Mouse (Mus musculus) 416B (cell line): ENCODE measurements at regions not wholly inside any gene's neighbourhood (a gene's known extent, or its start where the extent isn't known, plus 50 kb on each side); places are given as distances from the start of the nearest gene placed in this dataset.
A peak's percentile ranks its signal among the peaks of the same experiment; 100 is the strongest.

ENCODE experiments used
- DNase-seq: peaks from one replicate; pipeline ENCODE4 v3.0.0; 2011; ENCODE audit warnings: low read depth

DNA sequence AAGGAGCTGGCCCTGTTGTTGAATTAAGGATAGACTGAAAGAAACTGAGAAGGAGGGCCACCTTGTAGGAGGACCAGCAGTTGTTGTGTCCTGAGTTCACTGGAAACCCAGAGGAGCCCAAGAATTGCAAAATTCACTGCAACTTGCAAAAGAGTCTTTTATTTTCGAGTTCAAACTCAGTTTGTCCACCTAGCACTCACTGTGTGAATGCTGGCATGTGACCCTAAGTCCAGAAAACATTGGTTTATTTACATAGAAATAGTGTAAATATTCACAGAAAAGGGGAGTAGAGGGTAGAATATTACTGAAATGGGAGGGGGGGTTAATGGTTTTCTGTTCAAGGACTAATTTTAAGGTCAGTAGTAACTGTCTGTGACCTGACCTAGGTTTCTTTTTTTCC lies 394.7 kb downstream of the 4933405O20Rik start:
- DNase-seq = no peak

DNA sequence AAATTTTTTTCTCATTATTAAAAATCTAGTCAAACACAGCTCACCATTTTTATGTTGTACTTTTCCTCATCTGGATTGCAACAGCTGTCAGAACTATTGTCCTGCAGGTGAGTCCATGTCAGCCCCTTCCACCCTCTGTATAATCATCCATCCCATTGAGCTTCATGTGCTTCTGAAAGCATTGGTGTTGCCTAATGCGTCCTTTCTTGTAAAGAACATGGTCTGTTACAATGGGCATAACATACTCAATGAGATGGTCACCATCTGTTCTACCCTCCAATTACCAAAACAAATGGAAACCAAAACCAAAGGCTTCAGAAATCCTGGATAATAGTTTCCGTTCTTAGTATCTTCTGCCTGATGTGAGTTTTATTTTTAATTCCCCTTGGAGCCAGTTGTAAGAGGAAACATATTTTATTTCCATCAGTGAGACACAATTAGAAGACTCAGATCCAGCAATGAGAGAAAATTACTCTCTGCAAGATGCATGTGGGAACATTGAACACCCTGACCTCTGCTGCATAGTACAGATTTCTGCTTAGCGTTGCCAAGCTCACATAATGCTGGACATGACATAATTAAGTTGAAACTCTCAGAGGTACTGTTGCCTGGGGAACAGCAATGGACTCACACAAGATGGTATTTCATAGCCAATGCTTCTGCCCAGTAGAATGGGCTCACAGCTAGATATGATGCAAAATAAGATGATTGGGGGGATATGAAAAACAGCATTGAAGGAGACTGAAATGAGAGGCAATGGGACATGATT lies 443.1 kb downstream of the 4933405O20Rik start:
- DNase-seq = no peak

DNA sequence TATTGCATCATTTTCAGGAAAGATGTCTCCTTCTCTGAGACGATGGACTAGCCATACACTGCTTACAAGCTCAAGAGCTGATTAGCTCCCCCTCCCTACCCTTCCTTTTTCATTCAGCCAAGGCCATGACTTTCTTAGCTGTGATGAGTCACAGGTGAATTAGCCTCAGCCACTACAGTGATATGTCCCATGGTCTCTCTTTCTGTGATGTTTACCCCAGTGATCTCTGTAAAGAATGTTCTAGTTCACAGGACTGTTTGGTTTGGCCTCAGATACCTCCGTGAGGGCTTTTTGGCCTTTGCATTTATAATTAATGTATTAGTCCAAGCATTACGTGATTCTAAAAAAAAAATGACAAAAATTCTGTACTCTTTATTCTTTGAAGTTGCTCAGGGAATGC lies 452.5 kb downstream of the 4933405O20Rik start:
- DNase-seq = no peak

DNA sequence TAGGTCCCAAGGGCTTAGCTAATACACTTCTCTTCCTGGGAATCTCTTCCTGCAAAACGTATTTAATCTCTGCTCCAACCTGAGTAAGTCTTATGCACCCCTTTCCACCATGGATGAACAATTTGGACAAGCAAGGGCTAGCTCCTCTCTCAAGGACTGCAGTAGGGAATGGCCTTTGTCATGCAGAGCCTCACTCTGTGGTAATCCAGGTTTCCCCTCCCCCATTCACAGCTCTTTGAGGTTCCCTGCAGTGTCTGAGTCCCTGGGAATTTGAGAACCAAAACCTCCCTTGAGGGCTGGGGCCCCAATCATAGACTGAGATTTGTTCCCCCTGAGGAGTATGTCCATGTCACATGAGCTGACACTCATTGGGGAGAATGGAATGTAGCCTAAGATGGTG lies 442.5 kb upstream of the Ano5 start:
- DNase-seq = no peak

DNA sequence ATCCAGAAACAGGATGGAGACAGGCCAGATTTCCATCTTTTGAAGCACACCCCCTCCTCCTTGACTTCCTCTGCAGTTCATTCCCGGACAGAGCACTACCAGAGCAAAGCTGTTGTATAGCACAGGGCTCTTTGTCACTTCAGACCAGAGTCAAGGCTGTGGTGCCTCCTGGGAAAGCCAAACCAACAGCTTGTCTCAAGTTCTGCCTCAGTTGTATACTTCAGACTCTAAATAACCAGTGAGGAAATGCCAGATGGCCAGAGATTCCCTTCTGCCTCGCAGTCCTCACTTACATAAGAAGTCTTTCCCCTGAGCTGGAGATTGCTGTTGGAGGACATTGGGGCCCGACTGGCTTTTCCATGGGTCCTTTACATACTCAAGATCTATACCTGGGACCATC lies 417.1 kb upstream of the Ano5 start:
- no peak for DNase-seq

DNA sequence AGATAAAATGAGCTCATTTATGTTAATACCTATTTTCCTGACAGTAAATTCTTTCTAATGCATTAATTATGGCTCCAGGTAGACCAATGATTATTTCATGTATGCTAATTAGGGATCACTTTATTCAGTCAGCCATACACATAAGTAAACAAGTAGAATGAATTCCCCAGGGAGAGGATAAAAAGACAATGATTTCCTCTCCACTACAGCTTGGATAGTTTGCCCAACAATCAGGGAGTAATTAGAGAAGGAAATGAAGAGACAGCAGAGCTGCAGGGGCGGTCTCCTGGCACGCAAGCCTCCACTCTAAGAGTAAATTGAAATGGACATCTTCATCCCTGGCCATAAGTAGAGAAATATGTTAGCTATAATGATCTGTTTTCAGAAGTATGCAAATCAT lies 409.7 kb upstream of the Ano5 start:
- DNase-seq = no peak

DNA sequence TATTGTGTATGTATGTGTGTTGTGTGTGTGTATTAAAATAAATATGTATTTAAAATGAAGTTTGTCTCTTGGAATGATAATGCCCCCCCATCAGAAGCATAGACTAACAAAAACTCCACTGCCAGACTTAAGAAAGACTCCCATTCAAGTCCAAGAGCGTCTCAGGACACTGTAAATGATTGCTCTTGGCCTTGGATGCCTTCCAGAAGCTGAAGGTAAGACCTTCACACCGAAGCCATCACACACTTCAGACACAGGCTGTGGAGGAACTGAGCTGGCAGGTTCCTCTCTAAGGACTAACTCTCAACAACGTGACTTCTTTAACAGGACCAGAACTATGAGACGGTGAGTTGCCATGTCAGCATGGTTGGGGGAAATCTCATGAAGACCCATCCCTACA lies 370.0 kb upstream of the Ano5 start:
- DNase-seq = no peak

DNA sequence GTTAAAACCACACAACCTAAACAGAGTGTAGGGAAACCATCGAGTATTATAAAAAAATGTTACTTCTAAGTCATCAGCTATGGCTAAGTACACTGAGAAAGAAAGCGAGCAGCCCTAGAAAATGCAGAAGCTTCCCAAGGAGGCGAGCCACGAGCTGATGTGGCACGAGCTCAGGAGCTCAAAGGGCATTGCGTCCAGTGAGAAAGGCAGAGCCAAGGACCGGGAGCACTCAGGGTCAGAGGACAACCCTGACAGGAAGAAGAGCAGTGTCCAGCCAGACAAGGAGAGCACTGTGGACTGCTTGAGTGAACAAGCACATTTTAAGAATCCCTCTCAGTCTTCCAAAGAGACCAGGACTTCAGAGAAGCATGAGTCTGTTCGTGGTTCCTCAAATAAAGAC lies 335.6 kb upstream of the Ano5 start:
- no peak for DNase-seq

DNA sequence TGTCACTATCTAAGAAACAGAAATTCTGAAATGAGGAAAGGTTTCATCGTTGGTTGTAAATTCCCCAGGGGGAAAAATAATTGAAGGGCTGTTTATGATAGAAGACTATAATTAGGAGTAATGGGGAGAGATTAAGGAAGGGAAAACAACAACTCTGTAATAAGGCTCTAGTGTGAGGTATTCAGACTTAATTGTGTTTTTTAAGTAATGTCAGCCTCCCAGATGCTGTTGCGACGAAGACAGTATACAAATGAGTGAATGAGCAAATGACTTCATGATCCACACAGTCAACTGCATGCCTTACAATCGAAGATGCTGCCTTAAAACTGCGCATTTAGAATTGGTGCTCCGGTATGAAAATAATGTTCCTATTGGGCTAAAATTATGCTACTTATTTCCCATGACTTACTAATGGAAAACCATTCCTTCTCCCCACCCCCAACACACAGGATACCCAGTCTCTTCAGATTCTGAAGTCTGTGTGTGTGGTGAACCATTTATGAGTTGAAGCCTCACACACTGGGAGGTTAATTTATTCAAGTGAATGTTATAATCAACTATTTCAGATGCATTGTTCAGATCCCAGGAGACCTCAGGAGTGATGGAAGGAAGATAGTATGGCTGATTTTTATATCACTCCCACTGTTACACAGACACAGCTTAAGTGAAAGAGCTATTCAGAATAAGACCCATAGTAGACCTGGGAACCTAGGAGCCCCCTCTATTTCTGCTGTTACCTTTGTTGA lies 295.2 kb upstream of the Ano5 start:
- DNase-seq = no peak

DNA sequence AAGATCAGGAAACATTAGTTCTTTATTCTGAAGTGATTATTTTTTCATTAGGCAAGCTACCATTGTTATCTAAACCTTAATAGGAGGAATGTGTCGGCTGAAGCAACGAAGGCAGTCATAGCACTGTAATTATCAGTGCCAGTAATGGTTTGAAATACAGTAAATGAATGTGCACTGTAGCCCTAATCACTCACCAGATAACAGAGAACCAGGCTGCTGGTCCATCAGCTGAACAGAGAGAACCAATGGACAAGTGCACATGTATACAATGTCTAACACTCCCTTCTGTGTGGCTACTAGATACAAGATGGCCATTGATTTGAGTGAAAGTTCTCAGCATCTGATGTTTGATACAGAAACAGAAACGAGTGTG lies 294.6 kb upstream of the Ano5 start:
- DNase-seq = no peak

DNA sequence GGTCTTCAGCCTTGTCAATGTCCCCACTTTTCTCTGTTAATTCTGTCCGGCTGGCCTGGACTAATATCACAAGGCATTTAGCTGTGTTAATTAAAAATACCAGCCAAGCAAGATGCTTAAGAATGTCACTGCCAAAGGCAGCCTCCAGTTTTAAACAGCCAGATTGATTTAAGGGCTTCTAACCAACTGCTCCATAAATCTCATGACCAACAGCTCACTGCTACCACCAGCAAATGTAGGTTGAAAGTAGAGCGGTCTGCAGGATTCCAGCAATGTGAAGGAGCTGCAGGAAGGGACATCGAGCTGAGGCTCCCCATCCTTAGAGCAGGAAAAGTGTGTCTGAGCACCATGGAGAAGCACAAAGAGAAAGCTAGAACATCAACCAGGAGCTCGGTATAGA lies 289.5 kb upstream of the Ano5 start:
- no peak for DNase-seq

DNA sequence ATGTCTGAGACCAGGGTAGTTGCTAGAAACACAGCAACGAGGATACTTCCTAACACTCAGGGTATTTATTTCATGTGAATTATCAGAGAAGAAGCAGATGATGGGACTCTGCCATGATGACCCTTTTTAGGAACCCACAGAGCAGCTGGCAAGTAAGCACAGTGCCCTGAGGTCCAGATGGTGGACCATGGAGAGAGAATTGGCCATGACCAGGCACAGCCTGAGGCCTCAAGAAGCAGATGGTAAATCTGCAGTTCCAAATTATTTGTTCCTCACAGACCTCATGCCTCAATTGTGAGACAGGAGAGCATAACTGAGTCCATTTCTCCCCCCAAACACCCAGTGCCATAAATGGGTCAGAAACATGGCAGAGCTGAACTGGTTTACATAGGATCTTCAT lies 289.0 kb upstream of the Ano5 start:
- DNase-seq = no peak

DNA sequence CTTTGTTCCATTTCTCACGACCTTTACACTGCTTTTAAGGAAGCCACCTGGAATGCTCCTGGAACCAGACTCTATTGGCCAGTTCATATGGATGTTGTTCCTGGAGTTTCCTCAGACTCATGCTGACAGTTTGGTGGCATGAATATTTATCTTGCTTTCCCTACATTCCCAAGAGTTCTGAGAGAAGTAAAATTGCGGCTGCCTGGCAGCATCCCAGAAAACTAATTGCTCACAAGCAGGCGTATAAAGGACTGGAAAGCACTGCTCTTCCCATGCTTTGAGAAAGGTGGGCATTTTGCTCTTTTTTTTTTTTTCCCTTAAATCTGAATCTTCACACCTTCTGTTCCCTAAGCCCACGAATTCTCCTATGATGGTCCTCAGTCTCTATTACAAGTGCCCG lies 283.7 kb upstream of the Ano5 start:
- no peak for DNase-seq

DNA sequence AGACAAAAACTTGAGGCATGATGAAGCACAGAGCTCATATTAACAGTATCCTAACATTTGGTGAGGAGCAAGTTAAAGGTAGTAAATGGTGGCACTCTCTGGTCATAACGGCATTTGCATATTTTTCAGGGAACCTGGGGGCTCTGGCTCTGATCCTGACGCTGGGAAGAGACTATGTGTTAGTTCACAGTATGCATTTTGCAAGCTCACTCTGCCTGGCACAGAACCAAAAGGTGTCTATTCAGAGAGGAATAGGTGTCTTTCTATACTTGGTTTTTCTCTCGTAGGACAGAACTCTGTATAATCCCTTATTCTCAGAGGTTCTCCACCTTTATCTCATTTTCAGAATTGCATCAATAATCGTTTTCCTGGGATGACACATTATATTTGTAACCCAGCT lies 276.2 kb upstream of the Ano5 start:
- no peak for DNase-seq

DNA sequence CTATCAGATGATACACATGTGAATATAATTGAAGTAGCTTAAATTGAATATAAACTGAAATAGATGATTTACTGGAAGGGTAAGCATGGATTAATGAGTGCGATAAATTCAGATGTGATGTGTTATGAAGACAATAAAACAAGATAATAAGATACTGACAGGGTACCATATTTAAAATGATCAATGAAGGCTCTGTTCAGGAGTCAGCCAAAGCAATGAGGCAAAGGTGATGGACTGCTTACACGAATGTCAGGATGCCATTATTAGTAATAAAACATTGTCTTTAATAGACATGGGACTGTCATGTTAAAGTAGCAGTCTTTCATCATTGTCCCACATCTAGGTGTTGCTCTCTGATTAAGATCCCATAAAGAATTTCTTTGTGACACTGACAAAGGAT lies 263.1 kb upstream of the Ano5 start:
- no peak for DNase-seq

DNA sequence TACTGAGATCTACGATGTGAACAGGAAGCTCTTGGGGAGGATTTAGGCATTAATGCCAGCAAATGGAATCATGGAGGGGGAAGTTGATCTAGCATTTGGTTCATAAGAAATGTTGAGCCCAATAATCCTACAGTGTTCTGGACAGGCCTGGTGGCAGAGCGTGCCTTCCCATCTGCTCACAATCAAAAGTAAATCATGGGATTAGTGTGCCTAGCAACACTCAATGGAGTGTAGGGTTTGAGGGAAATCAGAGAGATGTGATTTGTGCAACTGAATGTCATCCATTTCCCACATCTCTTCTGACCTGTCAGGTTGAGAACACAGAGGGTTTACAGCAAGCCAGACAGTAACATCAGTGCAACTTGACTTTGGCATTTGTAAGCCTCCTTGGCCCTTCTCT lies 256.4 kb upstream of the Ano5 start:
- DNase-seq = no peak

DNA sequence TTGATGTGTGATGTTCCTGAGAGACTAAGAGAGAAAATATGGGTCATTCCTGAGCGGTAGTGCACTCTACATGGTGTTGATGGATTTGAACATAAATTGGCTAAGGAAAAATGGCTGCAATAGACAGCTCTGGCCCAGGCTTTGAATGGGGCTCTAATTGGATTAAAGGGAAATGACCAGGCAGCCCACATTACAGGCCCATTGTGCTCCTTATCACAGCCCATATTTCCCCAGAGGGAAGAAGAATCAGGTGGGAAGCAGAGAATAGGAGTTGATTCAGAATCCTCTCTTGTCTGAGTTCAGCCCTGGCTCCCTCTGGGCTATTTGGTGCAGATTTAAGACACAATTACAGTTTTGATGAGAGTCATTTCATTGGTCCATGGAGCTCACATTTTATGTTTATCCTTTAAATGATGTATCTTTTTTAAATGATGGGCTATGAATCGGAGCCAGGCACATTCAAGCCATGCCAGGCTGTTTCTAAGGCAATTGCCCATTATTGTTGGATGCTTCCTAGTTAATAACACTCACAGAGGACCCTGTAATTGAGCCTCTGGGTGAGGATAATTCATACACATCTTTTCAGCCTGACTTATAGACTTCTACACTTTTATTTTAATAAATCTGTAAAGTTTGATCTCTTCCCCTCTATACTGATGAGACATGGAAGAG lies 251.5 kb upstream of the Ano5 start:
- no peak for DNase-seq

DNA sequence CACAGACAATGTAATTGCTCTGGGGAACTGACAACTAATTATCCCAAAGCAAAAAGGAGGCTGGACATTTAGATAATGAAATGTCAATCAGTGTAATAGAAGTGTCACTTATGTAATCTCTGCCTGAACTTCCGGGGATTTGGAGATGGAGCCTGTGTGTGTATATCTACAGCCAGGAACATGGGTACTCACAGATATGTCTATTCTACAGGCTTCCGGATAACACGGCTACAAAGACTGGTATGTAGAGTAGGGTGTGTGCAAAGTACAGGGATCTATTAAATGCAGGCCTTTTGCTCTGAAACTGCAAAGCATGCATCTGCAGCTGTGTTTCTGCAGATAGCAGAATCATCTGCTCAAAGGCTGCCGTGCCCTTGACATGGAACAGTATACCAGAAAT lies 246.7 kb upstream of the Ano5 start:
- no peak for DNase-seq

DNA sequence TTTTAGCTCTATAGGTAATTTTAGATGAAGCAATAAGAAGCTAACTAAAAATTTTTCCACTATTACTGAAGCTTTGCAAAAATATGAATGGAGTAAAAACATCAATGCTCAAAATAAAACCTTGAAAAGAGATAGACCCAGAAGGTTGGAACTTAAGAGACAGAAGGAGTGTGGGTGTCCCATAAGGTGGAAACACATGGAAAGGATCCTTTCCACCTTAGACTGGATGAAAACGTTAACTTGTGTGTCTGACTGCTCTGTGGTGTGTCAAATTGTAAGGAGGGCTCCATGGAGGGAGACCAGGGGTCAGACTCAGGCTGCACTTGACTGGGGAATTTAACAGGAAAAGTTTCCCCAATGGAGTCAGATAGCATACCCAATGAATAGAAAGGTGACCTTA lies 244.9 kb upstream of the Ano5 start:
- DNase-seq = no peak

DNA sequence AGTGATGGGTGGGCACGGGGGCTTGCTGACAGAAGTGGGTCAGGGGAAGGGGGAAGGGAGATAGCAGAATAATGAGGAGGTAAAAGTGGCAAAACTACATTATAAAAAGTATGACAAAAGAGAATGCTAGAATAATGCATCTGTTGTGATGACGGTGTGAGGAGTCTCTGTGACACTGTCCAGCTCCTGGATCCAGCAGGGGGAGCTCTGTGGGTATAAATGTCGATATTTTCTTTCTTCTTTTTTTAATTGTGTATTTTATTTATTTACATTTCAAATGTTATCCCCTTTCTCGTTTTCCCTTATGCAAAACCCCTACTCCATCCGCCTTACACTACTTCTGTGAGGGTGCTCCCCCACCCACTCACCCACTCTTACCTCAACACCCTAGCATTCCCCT lies 243.9 kb upstream of the Ano5 start:
- DNase-seq = no peak

DNA sequence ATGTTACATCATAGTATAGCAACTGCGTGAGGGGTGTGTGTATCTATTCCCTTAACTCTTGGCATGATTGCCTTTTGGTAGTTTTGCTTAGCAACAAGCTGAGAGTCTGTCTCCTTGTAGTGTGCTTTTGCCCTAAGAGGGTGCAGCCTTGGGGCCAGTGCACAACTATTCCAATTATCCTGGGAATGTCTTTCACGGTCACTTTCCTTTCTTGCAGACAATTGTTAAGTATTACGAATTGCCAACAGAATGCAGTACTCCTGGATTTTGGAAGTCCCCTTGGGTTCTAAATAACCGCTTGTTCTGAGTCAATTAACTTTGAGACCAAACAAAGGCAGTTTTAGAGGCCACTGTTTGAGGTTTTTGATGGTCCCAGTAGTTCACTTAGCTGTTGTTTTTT lies 242.1 kb upstream of the Ano5 start:
- no peak for DNase-seq

DNA sequence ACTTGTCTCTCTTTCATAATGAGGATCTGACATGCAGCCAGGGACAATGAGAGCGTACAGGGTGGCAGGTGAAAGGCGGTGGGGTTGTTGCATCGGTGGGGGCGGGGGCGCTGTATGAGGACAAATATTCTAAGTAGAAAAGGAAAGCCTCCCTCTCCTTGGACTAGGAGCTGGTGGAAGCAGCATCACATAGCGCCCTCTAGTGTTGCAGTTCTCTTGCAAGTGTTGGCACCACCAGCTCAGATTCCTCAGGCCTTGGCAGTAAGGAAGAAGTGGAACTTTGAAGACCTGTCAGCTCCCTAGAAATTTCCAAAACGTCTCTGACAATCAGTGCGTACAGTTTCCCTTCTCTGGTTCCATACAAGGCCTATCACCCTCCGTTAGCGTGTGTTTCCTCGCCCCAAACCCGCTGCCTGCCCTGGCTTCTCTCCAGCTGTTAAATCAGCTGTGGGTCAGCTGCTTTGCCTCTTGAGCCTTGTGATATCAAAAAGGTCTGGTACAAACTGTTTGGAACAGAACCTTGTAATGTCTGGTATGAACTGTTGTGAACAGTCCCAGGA lies 240.2 kb upstream of the Ano5 start:
- peak; percentile 4 for DNase-seq

DNA sequence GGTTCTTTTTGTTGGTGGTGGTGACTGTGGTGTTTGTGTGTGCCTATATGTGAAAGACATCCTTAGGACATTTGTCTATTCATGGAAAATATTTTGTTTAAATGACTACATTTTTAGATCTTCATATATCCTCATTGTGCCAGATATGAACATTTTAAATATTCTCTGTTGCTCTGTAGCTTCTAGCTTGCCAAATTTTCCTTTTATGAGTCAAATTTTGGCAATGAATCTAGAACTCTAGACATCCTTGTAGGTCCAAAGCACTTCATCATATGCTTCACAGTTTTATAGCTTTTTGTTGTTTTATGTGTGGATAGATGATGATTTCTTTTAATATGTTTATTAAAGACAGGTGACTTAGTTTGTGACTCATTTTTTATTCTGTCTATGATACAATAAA lies 229.4 kb upstream of the Ano5 start:
- no peak for DNase-seq
